Mouse (Mus musculus) forebrain, embryonic 13.5 days (tissue): ENCODE measurements at regions not wholly inside any gene's neighbourhood (a gene's known extent, or its start where the extent isn't known, plus 50 kb on each side); places are given as distances from the start of the nearest gene placed in this dataset.
"Not testable (repeated sequence)": the region's sequence is repeated elsewhere in the genome, so short reads cannot be mapped to it uniquely, and the experiment has no call there.

Source experiments
- ATAC-seq: fragments of 200-750 bp; cut with Nextera tagmentation; 2 replicates; pipeline ENCODE4 v1.8.0; 2017
- H3K27ac ChIP-seq: fragments of 300-500 bp; sonication (generic); 2 replicates; pipeline ENCODE4 v1.5.1; 2015; ENCODE audit warnings: inconsistent platforms, mild to moderate bottlenecking, moderate library complexity
- H3K27me3 ChIP-seq: fragments of 300-500 bp; sonication (generic); 2 replicates; pipeline ENCODE4 v1.6.1; 2015; ENCODE audit warnings: mild to moderate bottlenecking, inconsistent platforms
- H3K36me3 ChIP-seq: fragments of 300-500 bp; sonication (generic); 2 replicates; pipeline ENCODE4 v1.6.1; 2015; ENCODE audit warnings: mild to moderate bottlenecking, inconsistent platforms; ENCODE audit not compliant: poor library complexity, severe bottlenecking
- H3K4me1 ChIP-seq: fragments of 300-500 bp; sonication (generic); 2 replicates; pipeline ENCODE4 v1.6.1; 2015; ENCODE audit warnings: inconsistent platforms
- H3K4me2 ChIP-seq: fragments of 300-500 bp; sonication (generic); 2 replicates; pipeline ENCODE4 v1.6.1; 2015; ENCODE audit warnings: inconsistent platforms, mild to moderate bottlenecking, moderate library complexity
- H3K4me3 ChIP-seq: fragments of 300-500 bp; sonication (generic); 2 replicates; pipeline ENCODE4 v1.5.1; 2015; ENCODE audit warnings: mild to moderate bottlenecking, inconsistent platforms
- H3K9ac ChIP-seq: fragments of 300-500 bp; sonication (generic); 2 replicates; pipeline ENCODE4 v1.6.1; 2015; ENCODE audit warnings: mild to moderate bottlenecking, inconsistent platforms
- H3K9me3 ChIP-seq: fragments of 300-500 bp; sonication (generic); replicated peaks from 2 replicates; pipeline ENCODE4 v1.6.1; 2016; ENCODE audit warnings: inconsistent platforms
- WGBS: fragments of 180-500 bp; shearing (Covaris S2); methylation state at CpG from one replicate; pipeline ENCODE4 v1.1.7; 2015; 5-methylcytosine and 5-hydroxymethylcytosine counted together

DNA sequence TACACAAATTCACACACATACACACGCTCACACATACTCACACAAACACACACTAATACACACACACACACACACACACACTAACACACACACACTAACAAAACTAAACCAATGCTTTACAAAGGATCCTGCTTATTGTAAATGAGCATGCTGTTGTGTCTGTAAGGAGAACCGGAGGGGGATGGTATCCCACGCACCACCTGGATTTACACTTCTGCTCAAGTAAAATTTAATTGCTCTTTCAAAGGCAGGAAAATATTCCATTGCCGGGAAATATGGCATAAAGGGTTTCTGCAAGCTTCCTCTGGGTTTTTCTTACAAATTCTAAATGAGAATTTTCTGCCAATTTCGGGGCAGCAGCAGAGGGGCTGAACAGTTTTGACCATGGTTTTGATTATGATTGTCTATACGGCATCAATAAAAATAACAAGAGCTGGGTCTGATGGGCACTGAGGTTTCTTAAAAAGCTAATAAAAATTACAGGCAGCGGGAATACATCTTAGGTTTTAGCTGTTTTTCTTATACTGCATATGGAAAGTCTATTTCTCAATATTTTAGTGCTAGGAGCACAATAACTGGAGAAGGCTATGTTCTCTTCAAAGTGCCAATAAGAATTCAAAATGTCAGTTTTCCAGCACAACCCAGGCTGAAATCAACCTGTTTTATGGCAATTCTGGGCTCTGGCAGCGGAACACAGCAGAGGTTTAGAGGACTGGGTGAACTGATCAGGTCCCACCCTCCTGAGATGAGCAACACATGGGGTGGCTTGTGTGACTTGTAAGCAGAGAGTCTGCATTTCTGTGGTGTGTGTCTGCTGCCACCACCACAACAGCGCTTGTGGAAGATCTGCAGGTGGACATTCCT is 80.9 kb upstream of the Gm5148 start:
- Histone ChIP-seq H3K9me3 (no peaks in the 10 kb centered on the region; the same call in 1 of the 2 replicates), H3K4me3 (no peak overlapping the region), H3K36me3 (no peaks in the 10 kb centered on the region), H3K4me2 (no peak overlapping the region), H3K4me1 (no peaks in the 10 kb centered on the region), H3K27ac (no peak overlapping the region), H3K27me3 (no peaks in the 10 kb centered on the region), H3K9ac (no peak overlapping the region)
- 88% methylated on average over 9 of the region's 9 CpGs for WGBS
- no peak for ATAC-seq

DNA sequence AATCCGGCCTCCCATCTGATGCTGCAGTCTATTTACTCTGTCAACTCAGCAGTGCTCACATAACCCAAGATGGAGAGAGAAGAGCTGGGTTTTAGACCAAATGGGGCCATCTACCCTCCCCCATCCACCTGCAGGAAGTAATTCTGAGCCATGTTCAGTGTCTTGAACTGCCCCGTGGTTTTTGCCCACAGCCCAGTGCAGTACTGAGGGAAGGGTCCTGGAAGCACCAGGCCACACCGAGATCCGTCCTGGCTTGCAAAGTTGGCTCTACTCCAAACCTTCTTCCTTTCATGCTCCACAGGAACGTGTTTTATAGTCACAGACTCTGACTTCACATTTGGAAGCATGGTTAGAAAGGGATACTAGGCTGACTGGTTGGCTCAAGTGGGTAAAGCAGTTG is 80.0 kb upstream of the Gm5148 start:
- no peaks in the 10 kb centered on the region for H3K36me3 ChIP-seq
- no peaks in the 10 kb centered on the region; the same call in 1 of the 2 replicates for H3K9me3 ChIP-seq
- no peak overlapping the region for H3K4me2 ChIP-seq
- 55% methylated on average over 5 of the region's 5 CpGs for WGBS
- no peak for ATAC-seq
- H3K4me1 ChIP-seq: no peaks in the 10 kb centered on the region
- H3K27me3 ChIP-seq: no peaks in the 10 kb centered on the region
- no peak overlapping the region for H3K4me3 ChIP-seq
- H3K27ac ChIP-seq: no peak overlapping the region
- H3K9ac ChIP-seq: no peak overlapping the region

GRCm38 (mm10) chr3:37803781-37804180 is 79.5 kb upstream of the Gm5148 start:
- not testable (repeated sequence) for H3K9me3 ChIP-seq, ATAC-seq, H3K4me1 ChIP-seq, H3K4me3 ChIP-seq, H3K4me2 ChIP-seq, H3K36me3 ChIP-seq, H3K27me3 ChIP-seq, H3K27ac ChIP-seq, H3K9ac ChIP-seq
- WGBS: 91% methylated on average over 5 of the region's 5 CpGs

GRCm38 (mm10) chr3:37801551-37801950 is 77.3 kb upstream of the Gm5148 start:
- no peak overlapping the region for H3K9ac ChIP-seq
- no peaks in the 10 kb centered on the region for H3K4me1 ChIP-seq
- no peaks in the 10 kb centered on the region for H3K27me3 ChIP-seq
- H3K4me3 ChIP-seq: no peak overlapping the region
- no peak for ATAC-seq
- 91% methylated on average over 2 of the region's 2 CpGs for WGBS
- no peak overlapping the region for H3K4me2 ChIP-seq
- H3K36me3 ChIP-seq: no peaks in the 10 kb centered on the region
- H3K9me3 ChIP-seq: no peaks in the 10 kb centered on the region
- no peak overlapping the region for H3K27ac ChIP-seq

DNA sequence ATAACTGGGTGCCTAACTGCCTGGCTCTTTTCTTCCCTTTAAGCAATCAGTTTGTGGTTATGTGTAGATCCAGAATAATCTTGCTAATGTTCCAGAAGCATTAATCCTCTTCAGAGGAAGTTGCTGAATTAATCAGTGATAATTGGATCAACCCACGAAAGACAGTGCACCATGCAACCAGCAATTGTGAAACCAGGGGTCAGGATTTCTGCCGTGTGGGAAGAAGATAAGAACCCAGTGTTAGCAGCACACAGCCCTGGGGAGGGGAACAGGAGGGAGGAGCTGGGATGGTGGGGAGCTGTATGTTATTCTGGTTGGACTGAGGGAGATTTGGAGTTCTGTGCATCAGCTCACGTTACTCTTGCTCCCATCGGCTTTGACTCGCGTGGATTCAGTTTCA is 75.5 kb upstream of the Gm5148 start:
- Histone ChIP-seq H3K9ac (no peak overlapping the region), H3K36me3 (no peaks in the 10 kb centered on the region), H3K27ac (no peak overlapping the region), H3K4me2 (no peak overlapping the region), H3K4me3 (no peak overlapping the region), H3K9me3 (no peaks in the 10 kb centered on the region), H3K4me1 (no peaks in the 10 kb centered on the region), H3K27me3 (no peaks in the 10 kb centered on the region)
- 66% methylated on average over 6 of the region's 6 CpGs for WGBS
- ATAC-seq: no peak

DNA sequence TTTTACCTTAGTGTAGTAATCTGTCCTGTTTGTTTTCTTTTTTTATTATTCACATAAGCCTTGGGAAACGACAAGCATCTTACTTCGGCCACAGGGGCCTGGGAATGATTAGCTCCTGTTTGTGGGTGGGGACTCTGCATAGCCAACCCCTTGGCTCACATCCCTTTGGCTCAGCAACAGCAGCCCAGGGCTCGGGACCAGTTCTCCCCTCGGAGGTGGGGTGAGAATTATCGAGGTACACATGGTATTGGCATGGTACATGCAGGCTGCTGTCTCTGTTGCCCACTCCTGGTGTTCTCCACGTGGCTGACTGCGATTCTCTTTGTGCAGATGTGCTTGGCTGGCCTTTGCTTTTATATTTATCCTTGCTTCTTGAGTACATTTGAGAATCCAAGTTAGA is 65.4 kb upstream of the Gm5148 start:
- WGBS: 74% methylated on average over 7 of the region's 7 CpGs
- Histone ChIP-seq H3K4me2 (no peak overlapping the region), H3K27me3 (no peaks in the 10 kb centered on the region), H3K27ac (no peak overlapping the region), H3K4me1 (no peaks in the 10 kb centered on the region), H3K36me3 (no peaks in the 10 kb centered on the region), H3K9me3 (no peaks in the 10 kb centered on the region), H3K9ac (no peak overlapping the region), H3K4me3 (no peak overlapping the region)
- no peak; the same call in 1 of the 2 replicates for ATAC-seq

DNA sequence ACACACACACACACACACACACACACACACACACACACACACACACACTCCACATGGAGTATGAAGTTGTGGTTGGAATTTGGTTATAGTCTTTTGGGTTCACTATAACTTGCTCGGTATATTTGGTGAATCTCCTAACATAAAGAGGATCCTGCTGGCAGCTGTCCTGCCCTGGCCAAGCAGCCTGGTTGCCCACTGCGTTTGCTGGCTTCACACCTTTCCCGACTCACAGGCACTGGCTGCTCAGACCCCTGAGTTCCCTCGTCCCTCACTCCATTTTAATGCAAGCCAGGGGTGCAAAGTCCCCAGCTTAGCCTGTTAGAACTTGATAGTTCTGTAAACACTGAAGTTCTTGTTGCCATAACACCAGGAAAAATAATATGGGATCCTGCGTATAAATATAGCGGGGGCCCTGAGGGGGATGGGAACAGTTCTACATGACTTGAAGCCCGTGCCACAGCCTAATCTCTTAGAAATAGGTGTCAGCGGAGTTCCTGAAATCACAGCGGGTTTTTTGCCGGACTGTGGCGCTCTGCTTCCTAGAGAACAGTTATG is 64.9 kb upstream of the Gm5148 start:
- no peak overlapping the region for H3K9ac ChIP-seq
- no peaks in the 10 kb centered on the region for H3K27me3 ChIP-seq
- 82% methylated on average over 11 of the region's 11 CpGs for WGBS
- H3K9me3 ChIP-seq: no peaks in the 10 kb centered on the region
- no peaks in the 10 kb centered on the region for H3K4me1 ChIP-seq
- no peak overlapping the region for H3K4me3 ChIP-seq
- H3K36me3 ChIP-seq: no peaks in the 10 kb centered on the region
- H3K4me2 ChIP-seq: no peak overlapping the region
- ATAC-seq: no peak
- H3K27ac ChIP-seq: no peak overlapping the region

GRCm38 (mm10) chr3:37788366-37788765 is 64.1 kb upstream of the Gm5148 start:
- no peaks in the 10 kb centered on the region for H3K4me1 ChIP-seq
- no peak overlapping the region for H3K4me2 ChIP-seq
- no peak overlapping the region for H3K27ac ChIP-seq
- WGBS: 87% methylated on average over 9 of the region's 9 CpGs
- H3K9ac ChIP-seq: no peak overlapping the region
- ATAC-seq: no peak
- H3K9me3 ChIP-seq: no peaks in the 10 kb centered on the region
- H3K27me3 ChIP-seq: no peaks in the 10 kb centered on the region
- no peaks in the 10 kb centered on the region for H3K36me3 ChIP-seq
- H3K4me3 ChIP-seq: no peak overlapping the region

DNA sequence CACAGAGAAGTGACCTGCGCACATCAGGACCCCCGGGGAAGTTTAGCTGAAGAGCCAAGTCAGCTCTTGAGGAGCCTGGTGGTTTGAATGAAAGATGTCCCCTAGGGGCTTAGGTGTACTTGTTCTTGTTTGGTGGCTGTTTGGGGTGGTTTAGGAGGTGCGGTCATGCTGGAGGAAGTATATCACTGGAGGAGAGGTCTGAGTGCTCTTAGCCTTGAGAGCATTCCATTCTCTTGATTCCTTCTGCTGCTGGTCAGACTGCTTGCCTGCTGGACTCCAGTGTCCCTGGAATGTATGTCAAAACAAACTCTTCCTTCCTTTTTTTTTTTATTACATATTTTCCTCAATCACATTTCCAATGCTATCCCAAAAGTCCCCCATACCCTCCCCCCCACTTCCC is 62.5 kb upstream of the Gm5148 start:
- ATAC-seq: no peak
- 93% methylated on average over 3 of the region's 3 CpGs for WGBS

GRCm38 (mm10) chr3:37781086-37781485 is 56.8 kb upstream of the Gm5148 start:
- H3K27ac ChIP-seq: no peak overlapping the region
- H3K4me3 ChIP-seq: no peak overlapping the region
- no peak overlapping the region for H3K4me2 ChIP-seq
- peaks cover 9% of the 10 kb centered on the region for H3K4me1 ChIP-seq
- 80% methylated on average over 2 of the region's 2 CpGs for WGBS
- no peaks in the 10 kb centered on the region for H3K36me3 ChIP-seq
- H3K9ac ChIP-seq: no peak overlapping the region
- ATAC-seq: no peak
- 0 out of 2 replicates have a peak, but pooled peaks cover 12% of the 10 kb centered on the region for H3K27me3 ChIP-seq
- H3K9me3 ChIP-seq: no peaks in the 10 kb centered on the region

More for the DNA sequence above, 62.5 kb upstream of the Gm5148 start:
- no peak overlapping the region for H3K27ac ChIP-seq
- no peak overlapping the region for H3K9ac ChIP-seq
- H3K4me1 ChIP-seq: no peaks in the 10 kb centered on the region
- H3K36me3 ChIP-seq: no peaks in the 10 kb centered on the region
- no peak overlapping the region for H3K4me3 ChIP-seq
- no peaks in the 10 kb centered on the region for H3K9me3 ChIP-seq
- no peaks in the 10 kb centered on the region for H3K27me3 ChIP-seq
- H3K4me2 ChIP-seq: no peak overlapping the region

- Histone ChIP-seq H3K9me3 (no peaks in the 10 kb centered on the region), H3K27ac (no peak overlapping the region), H3K9ac (no peak overlapping the region), H3K36me3 (no peaks in the 10 kb centered on the region), H3K4me3 (no peak overlapping the region), H3K4me2 (no peak overlapping the region), H3K27me3 (peaks cover 12% of the 10 kb centered on the region; the same call in 1 of the 2 replicates), H3K4me1 (peaks cover 9% of the 10 kb centered on the region)
- ATAC-seq: no peak
- 17% methylated on average over 11 of the region's 11 CpGs for WGBS
Measured at GRCm38 (mm10) chr3:37779867-37780475, 55.7 kb upstream of the Gm5148 start.

- H3K9me3 ChIP-seq: no peaks in the 10 kb centered on the region
- no peak for ATAC-seq
- no peak overlapping the region for H3K4me2 ChIP-seq
- H3K9ac ChIP-seq: no peak overlapping the region
- no peak overlapping the region for H3K27ac ChIP-seq
- H3K36me3 ChIP-seq: no peaks in the 10 kb centered on the region
- H3K4me3 ChIP-seq: no peak overlapping the region
- H3K4me1 ChIP-seq: peaks cover 9% of the 10 kb centered on the region
- peaks cover 12% of the 10 kb centered on the region; the same call in 1 of the 2 replicates for H3K27me3 ChIP-seq
- 96% methylated on average over 7 of the region's 7 CpGs for WGBS
Measured at GRCm38 (mm10) chr3:37778386-37778785, 54.1 kb upstream of the Gm5148 start.
